Mouse (Mus musculus) limb, embryonic 10.5 days (tissue): ENCODE results near the gene Ppt2. TPM values are rescaled to one million over a fixed set of nuclear protein-coding genes. Genes with fewer than 3 reads are reported as not detected.

Source experiments
- DNase-seq: peaks from one replicate; pipeline ENCODE4 v3.0.0-alpha.2; 2017; ENCODE audit warnings: low spot score
- H3K27ac ChIP-seq: fragments of 300-500 bp; sonication (generic); 2 replicates; pipeline ENCODE4 v1.5.1; 2016; ENCODE audit warnings: mild to moderate bottlenecking
- H3K27me3 ChIP-seq: fragments of 300-500 bp; sonication (generic); 2 replicates; pipeline ENCODE4 v1.6.1; 2016; ENCODE audit warnings: low read depth, mild to moderate bottlenecking; ENCODE audit not compliant: poor library complexity, severe bottlenecking
- H3K36me3 ChIP-seq: fragments of 300-500 bp; sonication (generic); 2 replicates; pipeline ENCODE4 v1.6.1; 2016; ENCODE audit warnings: mild to moderate bottlenecking, moderate library complexity
- H3K4me1 ChIP-seq: fragments of 300-500 bp; sonication (generic); 2 replicates; pipeline ENCODE4 v1.6.1; 2016
- H3K4me3 ChIP-seq: fragments of 300-500 bp; sonication (generic); 2 replicates; pipeline ENCODE4 v1.5.1; 2016; ENCODE audit warnings: mild to moderate bottlenecking, moderate library complexity
- H3K9me3 ChIP-seq: fragments of 300-500 bp; sonication (generic); replicated peaks from 2 replicates; pipeline ENCODE4 v1.6.1; 2016; ENCODE audit warnings: mild to moderate bottlenecking
- WGBS: fragments of 180-500 bp; shearing (Covaris S2); methylation state at CpG from one replicate; pipeline ENCODE4 v1.1.7; 2016; 5-methylcytosine and 5-hydroxymethylcytosine counted together
- polyA plus RNA-seq: library from polyadenylated mRNA; unstranded; fragments of >200 nt; fragmentation: Nextera tagmentation; extraction: Ambion mirVana; gene quantifications from 2 replicates; pipeline ENCODE4 v1.2.1, GENCODE M21; 2016

Ppt2 gene
- polyA plus RNA-seq, 1 experiment from 2014 or later: 21.0 TPM

GRCm38 (mm10) chr17:34643379-34643778, 15.1 kb upstream of the Ppt2 start:
- Histone ChIP-seq H3K27me3 (no peaks in the 10 kb centered on the region), H3K4me3 (no peak overlapping the region), H3K4me1 (peaks cover 37% of the 10 kb centered on the region), H3K36me3 (peaks cover 11% of the 10 kb centered on the region), H3K9me3 (no peaks in the 10 kb centered on the region), H3K27ac (no peak overlapping the region)
- 95% methylated on average over 4 of the region's 4 CpGs for WGBS
- DNase-seq: no peak

DNA sequence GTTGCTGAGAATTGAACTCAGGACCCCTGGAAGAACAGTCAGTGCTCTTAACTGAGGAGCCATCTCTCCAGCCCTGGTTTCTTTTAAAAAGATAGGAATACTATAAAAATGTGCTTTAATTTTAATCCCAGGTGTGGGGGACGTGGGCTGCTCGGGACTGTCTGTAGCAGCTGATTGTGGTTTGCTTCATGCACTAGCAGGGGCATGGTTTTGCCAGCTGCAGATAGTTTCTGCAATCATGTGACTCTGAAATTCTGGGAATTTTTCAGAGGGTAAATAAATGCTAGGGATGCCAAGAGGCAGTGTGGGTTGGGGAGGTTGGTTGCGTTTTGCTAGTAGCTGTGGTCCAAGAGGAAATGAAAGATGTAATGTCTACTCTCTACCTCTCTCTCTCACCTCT, 13.6 kb upstream of the Ppt2 start:
- 92% methylated on average over 3 of the region's 3 CpGs for WGBS
- no peak overlapping the region for H3K4me3 ChIP-seq
- peaks cover 11% of the 10 kb centered on the region for H3K36me3 ChIP-seq
- no peaks in the 10 kb centered on the region for H3K9me3 ChIP-seq
- H3K27ac ChIP-seq: 0 out of 2 replicates have a peak overlapping the region, but pooled peaks have one; percentile 83
- no peaks in the 10 kb centered on the region for H3K27me3 ChIP-seq
- H3K4me1 ChIP-seq: peaks cover 27% of the 10 kb centered on the region
- no peak for DNase-seq

DNA sequence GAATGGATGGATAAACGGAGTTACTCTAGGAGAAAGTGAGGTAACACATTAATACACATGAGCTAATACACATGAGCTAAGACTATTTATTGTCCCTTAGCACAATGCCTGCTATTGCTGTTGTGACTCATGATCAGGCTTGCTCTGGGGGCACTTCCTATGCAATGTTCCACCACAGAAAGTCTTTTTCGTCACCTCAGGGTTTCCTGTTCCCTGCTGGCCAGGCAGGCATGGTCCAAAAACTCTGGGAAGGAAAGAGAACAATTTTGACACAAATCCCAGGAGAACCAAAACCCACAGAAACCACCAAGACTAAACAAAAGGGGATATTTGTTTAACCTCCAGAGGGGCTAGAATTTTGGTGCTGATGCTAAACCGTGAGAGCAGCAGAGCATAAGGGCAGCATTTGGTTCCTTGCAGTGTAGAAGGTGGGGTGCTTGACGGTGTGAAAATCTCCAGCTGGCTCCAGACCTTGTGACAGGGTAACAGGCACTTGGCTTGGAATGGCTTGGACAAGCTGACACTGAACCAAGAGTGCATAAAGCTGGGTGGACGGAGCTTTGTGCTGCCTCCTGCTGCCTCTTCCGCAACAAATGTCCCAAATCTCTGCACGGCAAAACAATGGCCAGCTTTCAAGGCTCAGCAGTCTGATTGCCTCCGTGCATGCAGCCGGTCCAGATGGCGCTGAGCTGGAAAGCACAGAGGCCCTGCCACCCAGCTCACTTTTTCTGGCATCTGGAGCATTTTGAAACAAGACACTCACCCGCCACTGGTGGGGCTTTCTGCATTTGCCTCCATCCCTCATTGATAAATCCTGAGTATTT, 12.7 kb upstream of the Ppt2 start:
- WGBS: 24% methylated on average over 11 of the region's 11 CpGs
- peak; percentile 55 for DNase-seq

GRCm38 (mm10) chr17:34639461-34640255, 11.3 kb upstream of the Ppt2 start:
- no peak for DNase-seq
- H3K4me1 ChIP-seq: peaks cover 12% of the 10 kb centered on the region
- H3K27ac ChIP-seq: peak overlapping the region; percentile 5; the same call in 1 of the 2 replicates
- no peaks in the 10 kb centered on the region for H3K36me3 ChIP-seq
- WGBS: 83% methylated on average over 7 of the region's 7 CpGs
- peaks cover 3% of the 10 kb centered on the region; the same call in 1 of the 2 replicates for H3K27me3 ChIP-seq
- H3K9me3 ChIP-seq: no peaks in the 10 kb centered on the region
- no peak overlapping the region for H3K4me3 ChIP-seq

More for the DNA sequence above, 12.7 kb upstream of the Ppt2 start:
- Histone ChIP-seq H3K27me3 (0 out of 2 replicates have a peak, but pooled peaks cover under 1% of the 10 kb centered on the region), H3K4me1 (peaks cover 22% of the 10 kb centered on the region), H3K36me3 (peaks cover 7% of the 10 kb centered on the region), H3K27ac (peak overlapping the region; percentile 83), H3K4me3 (peak overlapping the region; percentile 7; the same call in 1 of the 2 replicates), H3K9me3 (no peaks in the 10 kb centered on the region)

GRCm38 (mm10) chr17:34637459-34637858, 9.1 kb upstream of the Ppt2 start:
- Histone ChIP-seq H3K4me1 (peaks cover 21% of the 10 kb centered on the region), H3K27ac (no peak overlapping the region; the same call in 1 of the 2 replicates), H3K4me3 (no peak overlapping the region), H3K36me3 (no peaks in the 10 kb centered on the region), H3K27me3 (peaks cover 20% of the 10 kb centered on the region), H3K9me3 (no peaks in the 10 kb centered on the region)
- DNase-seq: no peak
- 78% methylated on average over 3 of the region's 3 CpGs for WGBS

DNA sequence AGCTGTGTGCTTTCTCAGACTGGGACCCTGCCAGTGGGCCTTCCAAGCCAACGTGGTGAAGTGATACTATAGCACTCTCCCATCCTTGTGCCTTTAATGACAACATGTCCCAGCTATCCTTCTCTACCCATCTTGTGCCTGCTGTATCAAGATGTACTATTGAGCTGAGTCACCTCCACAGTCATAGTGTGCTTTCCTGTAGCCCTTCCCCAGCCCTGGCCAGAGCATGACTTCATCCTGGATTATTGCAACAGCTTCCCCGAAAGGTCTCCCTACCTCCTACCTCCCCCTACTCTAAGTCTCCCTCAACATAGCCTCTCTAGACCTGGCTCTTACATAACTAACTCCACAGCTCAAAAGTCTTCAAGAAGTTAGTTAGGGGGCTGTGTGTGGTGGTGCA, 7.4 kb upstream of the Ppt2 start:
- DNase-seq: no peak
- peaks cover 29% of the 10 kb centered on the region for H3K4me1 ChIP-seq
- 77% methylated on average over 2 of the region's 2 CpGs for WGBS
- no peaks in the 10 kb centered on the region for H3K9me3 ChIP-seq
- H3K27ac ChIP-seq: no peak overlapping the region
- H3K4me3 ChIP-seq: no peak overlapping the region
- H3K27me3 ChIP-seq: peaks cover 38% of the 10 kb centered on the region
- H3K36me3 ChIP-seq: no peaks in the 10 kb centered on the region

DNA sequence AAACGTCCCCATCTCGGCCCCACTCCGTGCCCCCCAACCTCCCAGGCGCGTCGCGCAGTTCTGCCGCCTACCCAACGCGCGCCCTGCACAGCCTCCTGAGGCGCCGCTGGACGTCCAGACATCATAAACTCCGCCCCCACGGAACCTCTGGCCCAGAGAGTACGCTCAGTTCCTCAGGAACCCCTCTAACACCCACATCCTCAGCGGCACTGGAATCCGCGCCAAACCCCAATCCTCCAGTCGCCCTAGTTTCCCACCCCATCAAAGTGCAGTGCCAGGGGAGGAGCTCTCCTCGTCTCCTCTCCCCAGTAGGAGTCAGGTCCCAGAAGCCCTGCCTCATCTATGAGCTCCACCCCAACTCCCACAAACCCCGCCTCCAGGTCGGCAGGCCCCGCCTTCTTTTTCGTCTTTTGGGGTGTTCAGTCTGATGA, 4.0 kb upstream of the Ppt2 start:
- Histone ChIP-seq H3K27me3 (peaks cover 62% of the 10 kb centered on the region), H3K36me3 (no peaks in the 10 kb centered on the region), H3K27ac (peak overlapping the region; percentile 46; the same call in 1 of the 2 replicates), H3K9me3 (no peaks in the 10 kb centered on the region), H3K4me1 (peaks cover 59% of the 10 kb centered on the region), H3K4me3 (peak overlapping the region; percentile 52)
- WGBS: 1% methylated on average over 26 of the region's 26 CpGs
- DNase-seq: peak; percentile 55

DNA sequence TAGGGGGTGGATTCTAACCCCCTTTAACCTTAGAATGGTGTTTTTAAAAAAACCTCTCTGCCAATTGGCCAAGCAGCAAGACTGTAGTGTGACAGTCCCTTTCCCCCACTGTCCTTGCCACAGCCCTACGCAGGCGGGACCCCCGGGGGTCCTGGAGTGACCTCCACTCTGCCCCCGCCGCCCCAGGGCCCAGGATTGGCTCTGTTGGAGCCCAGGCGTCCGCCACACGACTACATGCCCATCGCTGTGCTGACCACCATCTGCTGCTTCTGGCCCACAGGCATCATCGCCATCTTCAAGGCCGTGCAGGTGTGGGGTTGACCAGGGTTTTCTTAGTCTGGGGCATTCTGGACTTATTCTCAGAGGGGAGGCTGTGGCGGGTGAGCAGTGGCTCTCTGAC, 3.3 kb upstream of the Ppt2 start:
- WGBS: 4% methylated on average over 12 of the region's 12 CpGs
- peaks cover 62% of the 10 kb centered on the region for H3K27me3 ChIP-seq
- peak overlapping the region; percentile 46; the same call in 1 of the 2 replicates for H3K27ac ChIP-seq

DNA sequence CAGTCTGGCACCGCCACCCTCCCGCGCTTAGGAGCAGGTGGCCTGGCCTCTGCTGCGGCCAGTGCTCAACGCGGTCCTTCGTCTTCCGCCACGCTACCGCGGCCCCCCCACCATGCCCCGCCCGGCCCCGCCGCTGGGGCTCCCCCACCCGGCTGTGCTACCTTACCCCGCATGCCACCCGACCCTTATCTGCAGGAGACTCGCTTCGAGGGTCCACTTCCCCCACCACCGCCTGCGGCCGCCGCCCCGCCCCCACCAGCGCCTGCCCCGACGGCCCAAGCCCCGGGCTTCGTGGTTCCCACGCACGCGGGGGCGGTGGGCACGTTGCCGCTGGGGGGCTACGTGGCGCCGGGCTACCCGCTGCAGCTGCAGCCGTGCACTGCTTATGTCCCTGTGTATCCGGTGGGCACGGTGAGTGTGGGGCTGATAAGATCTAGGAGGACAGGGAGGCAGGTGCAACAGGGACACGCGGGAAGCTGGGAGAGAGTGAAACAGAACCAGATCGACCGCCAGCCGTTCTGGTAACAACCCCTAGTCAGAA, 2.5 kb upstream of the Ppt2 start:
- peaks cover 69% of the 10 kb centered on the region for H3K4me1 ChIP-seq
- peaks cover 60% of the 10 kb centered on the region for H3K27me3 ChIP-seq

More for the DNA sequence above, 3.3 kb upstream of the Ppt2 start:
- H3K4me3 ChIP-seq: peak overlapping the region; percentile 52
- H3K36me3 ChIP-seq: no peaks in the 10 kb centered on the region
- H3K9me3 ChIP-seq: no peaks in the 10 kb centered on the region
- DNase-seq: no peak
- H3K4me1 ChIP-seq: peaks cover 61% of the 10 kb centered on the region

GRCm38 (mm10) chr17:34629796-34630603, 1.7 kb upstream of the Ppt2 start:
- Histone ChIP-seq H3K4me3 (peak overlapping the region; percentile 74), H3K9me3 (no peaks in the 10 kb centered on the region), H3K4me1 (peaks cover 69% of the 10 kb centered on the region), H3K36me3 (peaks cover 7% of the 10 kb centered on the region), H3K27me3 (peaks cover 59% of the 10 kb centered on the region), H3K27ac (no peak overlapping the region)
- 13% methylated on average over 12 of the region's 12 CpGs for WGBS
- DNase-seq: no peak

More for the DNA sequence above, 2.5 kb upstream of the Ppt2 start:
- peak overlapping the region; percentile 52 for H3K4me3 ChIP-seq
- 3% methylated on average over 48 of the region's 48 CpGs for WGBS
- DNase-seq: no peak
- no peaks in the 10 kb centered on the region for H3K36me3 ChIP-seq
- no peaks in the 10 kb centered on the region for H3K9me3 ChIP-seq
- no peak overlapping the region for H3K27ac ChIP-seq

- Histone ChIP-seq H3K4me1 (peaks cover 69% of the 10 kb centered on the region), H3K9me3 (no peaks in the 10 kb centered on the region), H3K36me3 (peaks cover 7% of the 10 kb centered on the region), H3K27me3 (peaks cover 59% of the 10 kb centered on the region), H3K27ac (peak within 1 kb of the TSS; percentile 92), H3K4me3 (peak within 1 kb of the TSS; percentile 74)
- DNase-seq: no peak
- WGBS: 1% methylated on average over 16 of the region's 16 CpGs
These were observed 976 bp upstream of the Ppt2 start, which contains the start of gene Prrt1 for GRCm38 (mm10) chr17:34629221-34629751. Gene Prrt1, plus strand, starts transcription at chr17:34629533.

DNA sequence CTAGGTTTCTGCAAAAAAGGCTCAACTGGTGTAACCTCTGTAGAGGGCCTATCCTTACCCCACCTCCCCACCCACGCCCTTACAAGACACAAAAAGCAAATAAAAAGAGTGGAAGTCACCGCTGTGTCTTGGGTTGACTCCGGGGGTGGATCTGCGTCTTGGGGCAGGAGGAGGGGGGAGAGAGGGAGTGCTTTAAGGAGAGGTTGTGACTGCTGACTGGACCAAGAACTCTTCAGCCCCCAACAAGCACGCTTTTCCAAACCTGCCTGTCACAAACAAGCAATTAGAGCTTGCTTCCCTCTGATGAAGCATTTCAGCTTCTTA, 296 bp upstream of the Ppt2 start:
- Histone ChIP-seq H3K9me3 (no peaks in the 10 kb centered on the region), H3K4me1 (peaks cover 68% of the 10 kb centered on the region), H3K36me3 (peaks cover 12% of the 10 kb centered on the region), H3K4me3 (peak overlapping the region; percentile 74), H3K27ac (peak overlapping the region; percentile 92), H3K27me3 (peaks cover 53% of the 10 kb centered on the region)
- WGBS: 21% methylated on average over 5 of the region's 5 CpGs
- DNase-seq: no peak
